Mouse (Mus musculus): ENCODE results near the gene Gli3. TPM values are rescaled to one million over a fixed set of nuclear protein-coding genes. Genes with fewer than 3 reads are reported as not detected.
A peak's percentile ranks its signal among the peaks of the same experiment; 100 is the strongest.

Gli3 gene
- polyA plus RNA-seq, 1 experiment from 2014 or later = 40.8 TPM

DNA sequence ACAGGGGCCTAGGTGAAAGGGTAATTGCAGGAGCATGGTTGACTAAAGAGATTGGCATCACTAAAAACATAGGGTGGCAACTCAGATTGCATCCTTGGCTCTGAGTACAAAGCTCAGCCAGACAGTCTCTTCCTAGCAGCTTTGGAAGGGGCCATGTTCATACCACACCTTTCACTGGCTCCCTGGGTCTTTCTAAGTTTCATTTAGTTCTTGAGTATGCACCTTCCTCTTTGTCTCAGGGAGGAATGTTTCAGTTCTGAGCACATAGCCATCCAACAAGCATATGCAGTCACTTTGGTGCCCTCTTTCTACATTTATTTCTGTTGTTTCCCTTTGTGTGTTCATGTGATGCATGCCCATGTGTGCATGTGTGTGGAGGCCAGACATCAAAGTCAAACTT lies 212.4 kb downstream of the Gli3 start:
- Histone ChIP-seq H3K4me3 (no peak overlapping the region), H3K27me3 (no peaks in the 10 kb centered on the region), H3K9me3 (no peaks in the 10 kb centered on the region)

DNA sequence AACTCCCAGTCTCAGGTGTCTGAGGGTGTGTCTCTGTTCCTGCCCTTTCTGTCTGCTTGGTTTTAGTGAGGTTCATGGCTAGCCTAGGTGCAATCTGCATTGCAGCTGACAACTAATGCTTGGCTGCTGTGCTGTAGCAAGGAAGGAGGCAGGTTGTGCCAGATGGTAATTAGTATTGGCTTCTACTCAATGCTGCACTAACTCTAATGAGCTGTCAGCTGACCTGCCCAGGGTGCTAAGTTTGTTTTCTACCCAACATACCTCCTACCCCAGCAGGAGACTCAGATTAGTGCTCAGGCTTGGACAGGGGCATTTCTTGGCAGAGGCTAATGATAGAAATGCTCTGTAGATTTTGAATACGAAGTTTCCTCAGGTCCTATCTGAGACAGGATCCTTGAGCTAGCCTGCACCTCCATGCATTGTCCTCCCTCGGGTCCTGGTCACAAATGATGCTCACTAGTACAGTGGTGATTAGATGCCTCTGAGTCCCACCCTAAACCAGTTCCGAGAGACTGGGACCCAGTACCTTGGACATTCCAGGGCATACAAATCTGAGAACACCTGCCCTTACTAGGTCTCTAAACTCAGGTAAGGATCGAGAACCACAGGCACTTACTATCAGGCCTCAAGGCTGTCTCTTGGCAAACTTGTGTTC lies 214.2 kb downstream of the Gli3 start:
- Histone ChIP-seq H3K9ac (replicated peaks) (no peak overlapping the region), H3K4me2 (replicated peaks) (no peak overlapping the region), H3K36me3 (no peaks in the 10 kb centered on the region), H3K27ac (replicated peaks) (no peak overlapping the region), H3K27me3 (no peaks in the 10 kb centered on the region), H3K4me3 (no peak overlapping the region), H3K4me1 (no peaks in the 10 kb centered on the region), H3K9me3 (no peaks in the 10 kb centered on the region)
- ATAC-seq (ENCODE audit: low FRiP score, low read depth) = no peak
- 94% methylated on average over 4 of the region's 4 CpGs for whole genome bisulfite sequencing

More for the DNA sequence above, 212.4 kb downstream of the Gli3 start:
- Histone ChIP-seq H3K27ac (replicated peaks) (no peak overlapping the region), H3K36me3 (no peaks in the 10 kb centered on the region), H3K9ac (replicated peaks) (no peak overlapping the region), H3K4me1 (no peaks in the 10 kb centered on the region), H3K4me2 (replicated peaks) (no peak overlapping the region)
- ATAC-seq (ENCODE audit: low FRiP score, low read depth) = no peak

DNA sequence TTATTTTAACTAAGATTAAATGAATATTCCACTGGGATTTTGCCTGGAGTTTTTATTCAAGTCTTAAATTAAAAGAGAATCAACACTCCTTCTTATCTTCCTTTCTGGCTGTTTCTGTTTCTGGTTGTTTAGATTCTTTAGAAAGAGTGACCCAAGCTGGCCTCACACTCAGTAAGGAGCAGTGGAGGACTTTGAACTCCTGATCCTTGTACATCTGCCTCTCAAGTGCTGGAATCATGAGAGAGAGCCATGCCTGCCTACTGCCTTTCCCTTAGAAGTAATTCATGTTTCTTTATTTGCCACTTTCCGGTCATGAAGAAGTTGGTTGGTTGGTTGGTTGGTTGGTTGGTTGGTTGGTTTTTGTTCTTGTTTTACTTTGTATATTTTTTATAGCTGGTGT lies 218.5 kb downstream of the Gli3 start:
- Histone ChIP-seq H3K4me1 (no peaks in the 10 kb centered on the region), H3K9ac (replicated peaks) (no peak overlapping the region), H3K27ac (replicated peaks) (no peak overlapping the region), H3K4me2 (replicated peaks) (no peak overlapping the region), H3K36me3 (no peaks in the 10 kb centered on the region), H3K9me3 (no peaks in the 10 kb centered on the region), H3K27me3 (no peaks in the 10 kb centered on the region), H3K4me3 (no peak overlapping the region)
- WGBS = 93% methylated on average over 1 of the region's 1 CpGs
- no peak for ATAC-seq (ENCODE audit: low FRiP score, low read depth)

DNA sequence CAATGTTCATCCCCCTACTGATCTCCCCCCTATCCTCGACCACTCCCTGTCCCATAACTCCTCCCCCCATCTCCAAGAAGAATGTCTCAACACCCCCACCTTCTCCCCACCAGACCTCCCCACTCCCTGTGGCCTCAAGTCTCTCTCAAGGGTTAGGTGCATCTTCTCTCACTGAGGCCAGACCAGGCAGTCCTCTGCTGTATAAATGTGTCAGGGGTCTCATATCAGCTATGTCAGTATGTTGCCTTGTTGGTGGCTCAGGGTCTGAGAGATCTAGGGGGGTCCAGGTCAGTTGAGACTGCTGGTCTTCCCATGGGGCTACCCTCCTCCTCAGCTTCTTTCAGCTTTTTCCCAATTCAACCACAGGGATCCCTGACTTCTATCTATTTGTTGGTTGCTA lies 220.0 kb downstream of the Gli3 start:
- Histone ChIP-seq H3K4me2 (replicated peaks) (no peak overlapping the region), H3K4me1 (no peaks in the 10 kb centered on the region), H3K4me3 (no peak overlapping the region), H3K9me3 (no peaks in the 10 kb centered on the region), H3K27me3 (no peaks in the 10 kb centered on the region), H3K36me3 (no peaks in the 10 kb centered on the region), H3K27ac (replicated peaks) (no peak overlapping the region), H3K9ac (replicated peaks) (no peak overlapping the region)
- no peak for ATAC-seq (ENCODE audit: low FRiP score, low read depth)
- WGBS = 68% methylated on average over 1 of the region's 1 CpGs

DNA sequence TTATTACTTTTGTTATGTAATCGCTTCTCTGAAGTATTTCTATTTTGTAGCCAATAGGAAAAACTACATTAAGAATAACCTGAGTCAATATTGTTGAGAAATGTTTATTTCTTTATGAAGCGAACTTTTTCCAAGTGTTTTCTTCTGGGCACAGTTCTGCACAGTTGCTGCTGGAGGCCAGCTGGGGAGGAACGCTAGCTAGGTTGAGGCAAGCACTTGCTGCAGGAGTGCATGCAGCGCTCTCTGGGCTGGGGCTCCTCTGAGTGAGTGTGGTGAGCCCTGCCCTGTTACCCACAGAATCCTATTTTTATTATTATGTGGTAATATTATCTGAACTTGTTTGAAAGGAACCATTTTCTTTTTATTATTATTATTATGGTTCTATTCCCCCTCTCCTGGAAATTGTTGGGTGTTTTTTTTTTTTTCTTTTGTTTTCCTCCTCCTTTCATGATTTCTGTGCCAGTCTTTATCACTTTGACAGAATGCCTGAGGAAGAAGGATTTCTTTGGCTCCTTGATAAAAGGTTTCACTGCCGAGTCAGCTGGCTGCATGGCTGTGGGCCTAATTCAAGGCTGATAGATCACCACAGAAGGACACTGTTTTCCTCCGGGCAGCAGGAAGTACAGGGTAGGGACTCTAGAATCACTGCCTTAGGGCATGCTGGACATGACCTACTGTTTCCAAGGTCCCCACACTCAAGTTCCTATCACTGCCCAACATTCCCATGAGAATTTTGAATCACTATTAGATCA lies 225.2 kb downstream of the Gli3 start:
- no peak for ATAC-seq (ENCODE audit: low FRiP score, low read depth)
- WGBS = 83% methylated on average over 6 of the region's 6 CpGs
- Histone ChIP-seq H3K27ac (replicated peaks) (no peak overlapping the region), H3K36me3 (no peaks in the 10 kb centered on the region), H3K4me2 (replicated peaks) (no peak overlapping the region), H3K4me3 (no peak overlapping the region), H3K4me1 (peaks cover 7% of the 10 kb centered on the region), H3K9ac (replicated peaks) (no peak overlapping the region), H3K9me3 (no peaks in the 10 kb centered on the region), H3K27me3 (no peaks in the 10 kb centered on the region)

DNA sequence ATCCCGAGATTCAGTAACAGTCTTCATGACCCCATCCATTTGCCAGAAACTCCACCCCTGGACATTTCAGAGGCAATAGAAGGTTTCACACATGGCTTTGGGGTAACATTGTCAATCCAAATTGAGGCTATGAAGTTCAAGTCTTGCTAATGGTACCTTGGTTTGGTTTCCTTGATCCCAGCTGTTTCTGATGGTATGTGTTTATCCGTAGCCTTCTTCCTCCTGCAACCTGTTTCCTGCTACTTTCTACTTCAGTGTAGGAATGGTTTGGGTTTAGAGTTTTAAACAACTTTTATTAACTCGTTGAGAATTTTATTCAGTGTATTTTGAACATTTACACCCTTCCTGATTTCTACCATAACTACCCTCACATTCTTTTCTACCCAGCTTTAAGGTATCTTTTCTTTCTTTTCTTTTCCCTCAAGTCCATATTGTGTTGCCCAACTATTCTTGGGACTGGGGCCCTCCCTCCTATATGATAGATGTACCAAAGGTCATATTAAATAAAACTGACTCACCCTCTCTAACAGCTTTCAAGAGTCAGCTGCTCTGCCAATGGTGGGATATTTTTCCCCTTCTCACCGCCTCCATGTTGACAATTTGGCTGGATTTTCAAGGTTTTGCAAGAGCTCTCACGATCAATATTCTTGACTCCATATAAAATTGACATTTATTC lies 225.9 kb downstream of the Gli3 start:
- H3K9me3 ChIP-seq = no peaks in the 10 kb centered on the region
- no peak for ATAC-seq (ENCODE audit: low FRiP score, low read depth)
- H3K4me2 ChIP-seq (replicated peaks) = no peak overlapping the region
- 89% methylated on average over 5 of the region's 5 CpGs for WGBS
- peaks cover 7% of the 10 kb centered on the region for H3K4me1 ChIP-seq
- no peak overlapping the region for H3K27ac ChIP-seq (replicated peaks)
- no peaks in the 10 kb centered on the region for H3K27me3 ChIP-seq
- no peaks in the 10 kb centered on the region for H3K36me3 ChIP-seq
- H3K4me3 ChIP-seq = no peak overlapping the region
- H3K9ac ChIP-seq (replicated peaks) = no peak overlapping the region

DNA sequence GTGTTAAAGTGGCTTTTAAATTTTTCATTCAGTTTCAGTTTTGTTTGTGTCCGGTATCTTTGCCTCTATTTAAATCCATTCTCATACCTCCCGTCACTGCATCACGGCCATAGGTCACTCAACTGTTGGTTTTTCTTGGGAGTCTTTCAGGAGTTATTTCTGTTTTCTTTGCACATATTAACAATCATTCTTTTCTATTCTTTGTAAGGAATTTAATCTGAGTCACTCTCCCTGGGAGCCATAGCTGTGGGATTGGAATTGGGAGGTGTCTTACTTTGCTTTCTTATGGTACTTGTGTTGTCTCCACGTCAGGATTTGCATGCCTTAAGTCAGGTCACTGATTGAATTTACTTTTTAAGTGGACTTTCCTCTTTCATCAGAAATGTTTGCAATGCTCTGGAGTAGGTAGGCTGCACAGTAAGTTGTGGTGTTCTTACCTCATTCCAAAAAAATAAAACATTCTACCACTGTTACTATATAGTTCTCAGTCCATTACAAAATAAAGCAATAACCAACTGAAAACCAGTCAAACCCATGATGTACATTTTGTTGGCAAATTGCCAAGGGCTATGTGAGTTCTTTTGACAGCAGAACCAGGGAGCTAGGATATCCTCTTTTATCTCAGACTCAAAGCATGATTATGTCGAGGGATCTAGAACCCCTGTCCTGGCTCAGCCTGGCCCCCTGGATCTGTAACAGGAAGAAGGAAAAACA lies 228.9 kb downstream of the Gli3 start:
- H3K36me3 ChIP-seq = no peaks in the 10 kb centered on the region
- no peak for ATAC-seq (ENCODE audit: low FRiP score, low read depth)
- H3K4me1 ChIP-seq = peaks cover 7% of the 10 kb centered on the region
- H3K27me3 ChIP-seq = no peaks in the 10 kb centered on the region
- no peak overlapping the region for H3K9ac ChIP-seq (replicated peaks)
- no peak overlapping the region for H3K27ac ChIP-seq (replicated peaks)
- no peak overlapping the region for H3K4me3 ChIP-seq
- no peaks in the 10 kb centered on the region for H3K9me3 ChIP-seq
- WGBS = 59% methylated on average over 5 of the region's 5 CpGs
- H3K4me2 ChIP-seq (replicated peaks) = no peak overlapping the region

DNA sequence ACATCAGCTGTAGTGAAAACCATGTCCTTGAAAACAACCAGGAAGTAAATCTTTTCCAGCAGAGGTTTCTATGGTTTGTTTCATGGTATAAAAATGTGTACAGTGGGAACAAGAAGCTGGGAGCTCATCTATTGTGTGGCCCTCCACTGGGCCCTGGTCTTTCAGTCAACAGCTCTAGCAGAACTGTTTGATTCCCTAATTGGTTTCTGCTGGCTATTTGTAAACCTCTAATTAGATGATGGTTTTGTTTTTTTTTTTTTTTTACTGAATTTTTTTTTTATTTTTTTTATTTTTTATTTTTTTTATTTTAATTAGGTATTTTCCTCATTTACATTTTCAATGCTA lies 229.4 kb downstream of the Gli3 start:
- no peak for ATAC-seq (ENCODE audit: low FRiP score, low read depth)
- Histone ChIP-seq H3K4me1 (peaks cover 7% of the 10 kb centered on the region), H3K27me3 (no peaks in the 10 kb centered on the region), H3K9me3 (no peaks in the 10 kb centered on the region), H3K9ac (replicated peaks) (no peak overlapping the region), H3K4me2 (replicated peaks) (no peak overlapping the region), H3K36me3 (no peaks in the 10 kb centered on the region), H3K4me3 (no peak overlapping the region), H3K27ac (replicated peaks) (no peak overlapping the region)

DNA sequence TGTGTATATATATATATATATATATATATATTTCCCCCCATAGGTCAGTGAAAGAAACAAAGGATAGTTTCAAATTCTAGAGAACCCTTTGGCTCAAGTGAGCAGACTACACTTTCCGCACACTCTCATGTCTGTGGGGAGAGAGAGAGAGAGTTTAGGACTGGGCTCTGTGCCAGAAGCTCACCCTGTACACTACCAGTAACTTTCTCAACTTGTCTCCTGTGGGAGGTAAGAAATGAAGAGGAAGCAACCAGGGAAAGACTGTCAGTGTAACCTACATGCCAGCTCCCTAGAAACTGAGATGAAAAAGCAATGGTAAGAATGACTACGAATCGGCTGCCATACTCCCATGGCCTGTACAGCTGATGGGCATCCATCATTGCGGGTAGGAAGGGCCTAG lies 235.2 kb downstream of the Gli3 start:
- H3K36me3 ChIP-seq = no peaks in the 10 kb centered on the region
- no peak overlapping the region for H3K27ac ChIP-seq (replicated peaks)
- no peaks in the 10 kb centered on the region for H3K9me3 ChIP-seq
- ATAC-seq (ENCODE audit: low FRiP score, low read depth) = no peak
- H3K27me3 ChIP-seq = no peaks in the 10 kb centered on the region
- 94% methylated on average over 4 of the region's 4 CpGs for WGBS
- H3K4me2 ChIP-seq (replicated peaks) = no peak overlapping the region
- H3K4me3 ChIP-seq = no peak overlapping the region
- no peak overlapping the region for H3K9ac ChIP-seq (replicated peaks)
- H3K4me1 ChIP-seq = no peaks in the 10 kb centered on the region

DNA sequence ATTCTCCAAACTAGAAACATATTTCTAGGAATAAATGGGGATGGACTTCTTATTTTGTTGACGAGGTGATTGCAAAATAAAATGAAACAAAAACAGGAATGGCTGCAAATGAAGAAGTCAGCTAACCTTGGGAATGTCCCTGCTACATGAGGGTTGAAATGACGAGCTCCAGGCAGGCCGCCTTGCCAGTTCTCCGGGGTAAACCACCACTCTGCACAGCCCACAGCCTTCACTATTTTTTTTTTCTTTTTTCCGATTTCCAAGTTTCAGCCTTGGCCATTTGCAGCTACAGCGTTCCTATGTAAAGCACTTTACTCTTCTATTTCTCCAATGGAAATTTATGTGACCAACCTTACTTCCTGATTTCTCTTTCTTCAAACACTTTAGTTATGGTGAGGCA lies 236.1 kb downstream of the Gli3 start:
- no peak overlapping the region for H3K4me2 ChIP-seq (replicated peaks)
- H3K27ac ChIP-seq (replicated peaks) = no peak overlapping the region
- no peak overlapping the region for H3K4me3 ChIP-seq
- 93% methylated on average over 6 of the region's 6 CpGs for WGBS
- no peak for ATAC-seq (ENCODE audit: low FRiP score, low read depth)
- no peak overlapping the region for H3K9ac ChIP-seq (replicated peaks)
- H3K27me3 ChIP-seq = no peaks in the 10 kb centered on the region
- no peaks in the 10 kb centered on the region for H3K9me3 ChIP-seq
- no peaks in the 10 kb centered on the region for H3K4me1 ChIP-seq
- H3K36me3 ChIP-seq = no peaks in the 10 kb centered on the region

DNA sequence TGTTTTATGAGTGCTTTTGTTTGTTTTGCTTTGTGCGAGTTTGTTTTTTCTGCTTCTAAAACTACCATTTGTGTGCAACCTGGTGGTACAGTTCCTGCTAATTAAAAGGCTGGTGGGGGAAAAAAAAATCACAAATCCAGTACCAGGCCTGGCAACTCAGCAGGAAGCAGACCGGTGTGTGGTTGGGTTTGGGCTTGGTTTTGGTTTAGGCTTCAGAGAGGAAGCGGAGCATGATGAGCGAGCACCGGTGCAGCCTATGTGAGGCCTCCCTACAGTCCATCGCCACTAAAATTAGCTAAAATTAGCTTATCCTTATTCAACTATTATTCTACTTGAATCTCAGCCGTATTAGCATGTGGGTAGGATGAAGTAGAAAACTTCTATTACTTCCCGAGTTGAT lies 241.6 kb downstream of the Gli3 start:
- 0 out of 2 replicates have a peak, but pooled peaks cover 5% of the 10 kb centered on the region for H3K27me3 ChIP-seq
- ATAC-seq (ENCODE audit: low FRiP score, low read depth) = no peak
- no peak overlapping the region for H3K4me2 ChIP-seq (replicated peaks)
- H3K36me3 ChIP-seq = no peaks in the 10 kb centered on the region
- peaks cover 40% of the 10 kb centered on the region for H3K4me1 ChIP-seq
- H3K9ac ChIP-seq (replicated peaks) = no peak overlapping the region
- no peaks in the 10 kb centered on the region for H3K9me3 ChIP-seq
- WGBS = 62% methylated on average over 8 of the region's 8 CpGs
- H3K4me3 ChIP-seq = no peak overlapping the region
- H3K27ac ChIP-seq (replicated peaks) = no peak overlapping the region

DNA sequence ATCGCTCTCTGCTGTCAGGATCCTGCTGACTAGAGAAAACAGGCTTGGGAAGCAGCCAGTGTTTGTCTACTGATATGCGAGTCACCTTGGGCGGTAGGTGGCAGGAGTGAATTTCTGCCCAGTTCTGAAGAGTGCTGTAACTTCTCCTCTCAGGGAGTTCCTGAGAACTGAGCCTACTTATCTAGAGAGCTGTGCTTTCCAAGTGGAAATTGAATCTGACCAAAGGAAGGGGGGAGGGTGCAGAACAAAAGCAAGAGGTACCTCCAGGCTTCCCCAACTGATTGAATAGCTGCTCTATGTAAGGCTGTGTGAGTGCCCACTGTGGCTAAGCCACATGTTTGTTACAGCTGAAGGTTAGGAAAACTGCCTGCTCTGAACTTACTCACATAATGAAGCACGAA lies 244.4 kb downstream of the Gli3 start:
- Histone ChIP-seq H3K36me3 (no peaks in the 10 kb centered on the region), H3K9ac (replicated peaks) (no peak overlapping the region), H3K4me2 (replicated peaks) (no peak overlapping the region), H3K4me3 (no peak overlapping the region), H3K27ac (replicated peaks) (peak overlapping the region; percentile 60), H3K9me3 (no peaks in the 10 kb centered on the region), H3K4me1 (peaks cover 52% of the 10 kb centered on the region), H3K27me3 (0 out of 2 replicates have a peak, but pooled peaks cover 9% of the 10 kb centered on the region)
- ATAC-seq (ENCODE audit: low FRiP score, low read depth) = peak; percentile 76
- whole genome bisulfite sequencing = 18% methylated on average over 4 of the region's 4 CpGs
